Mouse (Mus musculus): Measurements from ENCODE around the gene Map3k12. TPM values are rescaled to one million over a fixed set of nuclear protein-coding genes. Genes with fewer than 3 reads are reported as not detected.

Map3k12 gene
- polyA plus RNA-seq, 1 experiment from 2014 or later, result 14.8 TPM

GRCm38 (mm10) chr15:102524892-102525485, 8.1 kb upstream of the Map3k12 start, which contains the start of gene Npff:
Gene Npff (minus strand): TSS chr15:102524942.
- ATAC-seq (ENCODE audit: low FRiP score, low TSS enrichment), result peak; percentile 47; the same call in 1 of the 2 replicates
- Histone ChIP-seq H3K27ac (ENCODE audit: low read depth, low read length) (no peak within 1 kb of the TSS), H3K4me3 (ENCODE audit: low read length) (no peak within 1 kb of the TSS), H3K4me2 (replicated peaks; ENCODE audit: low read depth, low read length) (no peak within 1 kb of the TSS), H3K9me3 (ENCODE audit: control insufficient read depth, low read length) (no peaks in the 10 kb centered on the region), H3K36me3 (ENCODE audit: control insufficient read depth, insufficient read depth, low read length) (peaks cover 64% of the 10 kb centered on the region), H3K27me3 (ENCODE audit: control insufficient read depth, insufficient read depth, low read length) (no peaks in the 10 kb centered on the region), H3K4me1 (ENCODE audit: control insufficient read depth, insufficient read depth, low read length) (0 out of 2 replicates have a peak, but pooled peaks cover 6% of the 10 kb centered on the region), H3K9ac (ENCODE audit: low read depth, low read length) (no peak within 1 kb of the TSS)
- 6% methylated on average over 3 of the region's 3 CpGs for WGBS

DNA sequence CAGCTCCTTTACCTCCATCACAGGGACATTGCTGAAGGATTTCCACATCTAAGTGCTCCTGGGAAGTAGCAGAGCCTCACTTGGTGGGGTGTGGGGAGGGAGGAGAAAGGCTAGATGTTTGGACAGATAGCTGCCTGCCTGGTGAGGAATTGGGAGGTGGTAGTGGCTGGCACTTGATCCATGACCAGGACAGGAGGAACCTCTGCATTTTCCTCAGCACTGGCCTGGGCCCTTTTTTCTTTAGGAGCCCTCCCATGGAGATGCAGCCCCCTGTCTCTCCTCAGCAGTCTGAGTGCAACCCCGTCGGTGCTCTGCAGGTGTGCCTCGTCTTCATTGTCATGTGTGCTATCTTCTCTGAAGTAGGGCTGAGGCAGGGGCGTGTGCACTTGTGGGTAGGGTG, 4.6 kb upstream of the Map3k12 start:
- H3K27me3 ChIP-seq (ENCODE audit: control insufficient read depth, insufficient read depth, low read length), result no peaks in the 10 kb centered on the region
- no peaks in the 10 kb centered on the region for H3K9me3 ChIP-seq (ENCODE audit: control insufficient read depth, low read length)
- H3K4me3 ChIP-seq (ENCODE audit: low read length), result no peak overlapping the region
- no peak overlapping the region for H3K4me2 ChIP-seq (replicated peaks; ENCODE audit: low read depth, low read length)
- WGBS, result 84% methylated on average over 4 of the region's 4 CpGs
- H3K27ac ChIP-seq (ENCODE audit: low read depth, low read length), result no peak overlapping the region
- peaks cover 41% of the 10 kb centered on the region for H3K36me3 ChIP-seq (ENCODE audit: control insufficient read depth, insufficient read depth, low read length)
- ATAC-seq (ENCODE audit: low FRiP score, low TSS enrichment), result no peak
- peaks cover 15% of the 10 kb centered on the region for H3K4me1 ChIP-seq (ENCODE audit: control insufficient read depth, insufficient read depth, low read length)
- no peak overlapping the region for H3K9ac ChIP-seq (ENCODE audit: low read depth, low read length)

DNA sequence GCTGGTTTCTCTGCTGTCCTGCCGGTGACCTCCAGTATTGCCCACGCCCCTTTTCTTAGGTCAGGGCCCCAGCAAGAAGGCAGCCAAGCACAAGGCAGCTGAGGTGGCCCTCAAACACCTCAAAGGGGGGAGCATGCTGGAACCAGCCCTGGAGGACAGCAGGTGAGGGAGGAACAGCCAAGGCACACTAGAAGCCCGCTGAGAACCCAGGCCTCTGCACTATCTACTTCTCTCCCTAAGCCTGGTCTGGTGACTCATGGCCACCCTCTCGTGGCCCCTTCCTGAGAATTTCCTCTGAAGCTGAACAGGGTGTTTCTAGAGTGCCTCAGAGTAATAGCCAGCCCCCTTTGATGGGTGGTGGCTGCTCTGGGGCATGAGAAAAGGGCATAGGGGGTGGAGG, 3.6 kb upstream of the Map3k12 start:
- WGBS, result 78% methylated on average over 4 of the region's 4 CpGs
- Histone ChIP-seq H3K4me1 (ENCODE audit: control insufficient read depth, insufficient read depth, low read length) (peaks cover 20% of the 10 kb centered on the region), H3K9me3 (ENCODE audit: control insufficient read depth, low read length) (no peaks in the 10 kb centered on the region), H3K4me3 (ENCODE audit: low read length) (no peak overlapping the region), H3K9ac (ENCODE audit: low read depth, low read length) (peak overlapping the region; percentile 42), H3K4me2 (replicated peaks; ENCODE audit: low read depth, low read length) (no peak overlapping the region), H3K27me3 (ENCODE audit: control insufficient read depth, insufficient read depth, low read length) (no peaks in the 10 kb centered on the region), H3K27ac (ENCODE audit: low read depth, low read length) (no peak overlapping the region), H3K36me3 (ENCODE audit: control insufficient read depth, insufficient read depth, low read length) (peaks cover 36% of the 10 kb centered on the region)
- ATAC-seq (ENCODE audit: low FRiP score, low TSS enrichment), result no peak

- Histone ChIP-seq H3K36me3 (ENCODE audit: control insufficient read depth, insufficient read depth, low read length) (peaks cover 33% of the 10 kb centered on the region), H3K4me1 (ENCODE audit: control insufficient read depth, insufficient read depth, low read length) (peaks cover 20% of the 10 kb centered on the region), H3K9me3 (ENCODE audit: control insufficient read depth, low read length) (no peaks in the 10 kb centered on the region), H3K27me3 (ENCODE audit: control insufficient read depth, insufficient read depth, low read length) (no peaks in the 10 kb centered on the region), H3K4me2 (replicated peaks; ENCODE audit: low read depth, low read length) (peak overlapping the region; percentile 69), H3K4me3 (ENCODE audit: low read length) (peak overlapping the region; percentile 65), H3K27ac (ENCODE audit: low read depth, low read length) (peak overlapping the region; percentile 99; the same call in 1 of the 2 replicates), H3K9ac (ENCODE audit: low read depth, low read length) (peak overlapping the region; percentile 92)
- no peak for ATAC-seq (ENCODE audit: low FRiP score, low TSS enrichment)
- 58% methylated on average over 15 of the region's 17 CpGs for WGBS
Measured at GRCm38 (mm10) chr15:102519211-102520141, 2.6 kb upstream of the Map3k12 start.

DNA sequence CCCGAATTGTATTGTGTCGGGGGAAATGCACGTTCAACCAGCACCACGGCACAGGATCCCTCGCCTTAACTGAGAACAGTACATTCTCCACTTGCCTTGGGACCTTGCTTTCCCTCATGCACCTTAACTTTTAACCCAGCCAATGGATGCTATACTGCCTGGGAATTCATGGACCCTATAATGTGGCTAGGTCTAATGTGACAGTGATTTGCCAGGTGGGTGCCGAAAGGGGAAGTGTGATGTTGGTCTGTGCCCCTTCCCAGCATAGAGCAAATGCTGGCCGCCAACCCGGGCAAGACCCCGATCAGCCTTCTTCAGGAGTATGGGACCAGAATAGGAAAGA, 2.0 kb upstream of the Map3k12 start:
- H3K4me2 ChIP-seq (replicated peaks; ENCODE audit: low read depth, low read length), result peak overlapping the region; percentile 69
- H3K36me3 ChIP-seq (ENCODE audit: control insufficient read depth, insufficient read depth, low read length), result peaks cover 28% of the 10 kb centered on the region
- ATAC-seq (ENCODE audit: low FRiP score, low TSS enrichment), result peak; percentile 5
- H3K9ac ChIP-seq (ENCODE audit: low read depth, low read length), result peak overlapping the region; percentile 92
- H3K27me3 ChIP-seq (ENCODE audit: control insufficient read depth, insufficient read depth, low read length), result no peaks in the 10 kb centered on the region
- H3K27ac ChIP-seq (ENCODE audit: low read depth, low read length), result peak overlapping the region; percentile 99
- no peaks in the 10 kb centered on the region for H3K9me3 ChIP-seq (ENCODE audit: control insufficient read depth, low read length)
- WGBS, result 15% methylated on average over 9 of the region's 9 CpGs
- peak overlapping the region; percentile 65 for H3K4me3 ChIP-seq (ENCODE audit: low read length)
- H3K4me1 ChIP-seq (ENCODE audit: control insufficient read depth, insufficient read depth, low read length), result peaks cover 20% of the 10 kb centered on the region

DNA sequence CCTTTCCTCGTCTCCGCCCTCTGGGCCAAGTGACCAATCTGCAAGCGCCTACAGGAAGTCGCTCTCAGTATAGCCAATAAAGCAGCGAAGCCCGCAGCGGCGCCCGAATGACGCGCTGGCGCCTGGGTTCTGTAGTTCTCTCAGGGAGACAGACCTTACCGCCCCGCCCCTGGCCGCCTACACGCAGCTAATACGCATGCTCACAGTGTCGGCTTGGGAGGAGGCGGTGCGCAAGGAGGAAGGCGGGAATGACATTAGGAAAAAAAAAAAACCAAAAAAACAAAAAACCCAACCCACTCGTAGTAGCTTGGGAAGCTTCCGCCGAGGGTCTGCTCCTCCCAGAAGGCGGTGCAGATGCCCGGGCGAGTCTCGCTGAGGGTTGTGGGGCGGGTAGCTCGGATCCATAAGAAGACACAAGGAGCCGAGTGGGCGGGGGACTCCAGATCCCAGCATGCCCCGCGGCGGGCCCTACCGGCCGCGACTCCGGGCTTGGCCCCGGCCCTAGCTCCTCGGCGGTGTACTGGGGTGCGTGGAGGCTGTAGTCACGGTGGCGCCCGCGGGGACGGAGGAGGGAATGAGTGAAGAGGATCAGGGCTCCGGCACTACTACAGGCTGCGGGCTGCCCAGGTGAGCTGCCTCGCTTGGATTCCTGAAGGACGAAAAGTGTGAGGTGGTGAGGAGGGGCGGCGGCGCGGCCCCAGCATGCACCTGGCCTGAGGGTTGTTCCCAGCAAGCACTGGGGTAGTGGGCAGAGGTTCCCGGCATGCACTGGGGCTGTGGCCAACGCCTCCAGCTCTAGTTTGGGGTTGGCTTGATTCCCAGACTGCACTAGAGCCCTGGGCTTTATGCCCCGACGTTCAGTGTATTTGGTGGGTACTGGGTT, 1.4 kb upstream of the Map3k12 start, which contains the start of gene Tarbp2:
TSS of gene Tarbp2 (plus strand) at position 217 of the 883 bp plus-strand sequence.
- H3K9ac ChIP-seq (ENCODE audit: low read depth, low read length), result peak within 1 kb of the TSS; percentile 92
- under 1% methylated on average over 53 of the region's 60 CpGs for WGBS
- H3K9me3 ChIP-seq (ENCODE audit: control insufficient read depth, low read length), result no peaks in the 10 kb centered on the region
- H3K4me2 ChIP-seq (replicated peaks; ENCODE audit: low read depth, low read length), result peak within 1 kb of the TSS; percentile 91
- peak within 1 kb of the TSS; percentile 99 for H3K27ac ChIP-seq (ENCODE audit: low read depth, low read length)
- peaks cover 20% of the 10 kb centered on the region for H3K4me1 ChIP-seq (ENCODE audit: control insufficient read depth, insufficient read depth, low read length)
- H3K4me3 ChIP-seq (ENCODE audit: low read length), result peak within 1 kb of the TSS; percentile 65
- peak; percentile 93 for ATAC-seq (ENCODE audit: low FRiP score, low TSS enrichment)
- H3K36me3 ChIP-seq (ENCODE audit: control insufficient read depth, insufficient read depth, low read length), result peaks cover 24% of the 10 kb centered on the region
- H3K27me3 ChIP-seq (ENCODE audit: control insufficient read depth, insufficient read depth, low read length), result no peaks in the 10 kb centered on the region

DNA sequence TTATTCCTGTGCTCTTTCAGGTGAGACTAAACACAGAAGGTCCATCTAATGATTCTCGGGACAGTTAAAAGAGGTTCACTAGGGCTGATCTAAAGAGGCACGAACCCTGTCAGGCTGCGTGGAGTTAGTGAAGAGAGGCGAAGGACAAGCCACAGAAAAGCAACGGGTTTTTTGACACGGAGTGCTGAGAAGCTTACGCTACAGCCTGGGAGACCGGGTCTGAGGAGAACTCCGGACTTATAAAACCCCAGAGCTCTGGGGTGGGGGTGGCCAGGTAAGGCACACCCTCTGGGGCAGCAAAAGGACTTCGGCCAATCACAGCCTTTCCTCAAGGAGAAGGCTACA, 739 bp upstream of the Map3k12 start:
- H3K9me3 ChIP-seq (ENCODE audit: control insufficient read depth, low read length), result no peaks in the 10 kb centered on the region
- H3K36me3 ChIP-seq (ENCODE audit: control insufficient read depth, insufficient read depth, low read length), result peaks cover 20% of the 10 kb centered on the region
- H3K27me3 ChIP-seq (ENCODE audit: control insufficient read depth, insufficient read depth, low read length), result no peaks in the 10 kb centered on the region
- H3K4me2 ChIP-seq (replicated peaks; ENCODE audit: low read depth, low read length), result peak overlapping the region; percentile 91
- peaks cover 23% of the 10 kb centered on the region for H3K4me1 ChIP-seq (ENCODE audit: control insufficient read depth, insufficient read depth, low read length)
- peak overlapping the region; percentile 58 for H3K9ac ChIP-seq (ENCODE audit: low read depth, low read length)
- H3K27ac ChIP-seq (ENCODE audit: low read depth, low read length), result peak overlapping the region; percentile 99
- WGBS, result under 1% methylated on average over 10 of the region's 10 CpGs
- peak overlapping the region; percentile 65 for H3K4me3 ChIP-seq (ENCODE audit: low read length)
- ATAC-seq (ENCODE audit: low FRiP score, low TSS enrichment), result no peak

DNA sequence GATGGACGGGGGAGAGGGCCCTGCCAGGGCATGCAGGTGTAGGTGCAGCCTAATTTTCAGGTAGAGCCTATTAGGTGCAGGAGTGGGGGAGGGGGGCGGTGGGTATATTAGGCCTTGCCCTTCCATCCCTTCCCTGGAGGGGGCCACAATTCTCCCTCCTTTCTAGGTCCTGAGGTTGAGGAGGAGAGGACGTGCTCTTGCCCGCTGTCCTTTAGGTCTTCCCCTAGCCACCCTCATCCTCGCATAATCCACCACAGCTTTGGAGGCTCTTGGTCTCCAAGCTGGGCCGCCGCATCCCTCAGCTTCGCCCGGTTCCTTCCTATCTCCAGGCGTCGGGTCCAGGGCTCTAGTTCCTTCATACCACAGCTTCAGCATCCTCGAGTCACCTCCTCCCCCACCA, 571 bp downstream of the Map3k12 start:
- Histone ChIP-seq H3K4me1 (ENCODE audit: control insufficient read depth, insufficient read depth, low read length) (peaks cover 36% of the 10 kb centered on the region), H3K4me3 (ENCODE audit: low read length) (peak overlapping the region; percentile 65), H3K4me2 (replicated peaks; ENCODE audit: low read depth, low read length) (peak overlapping the region; percentile 91), H3K27me3 (ENCODE audit: control insufficient read depth, insufficient read depth, low read length) (no peaks in the 10 kb centered on the region), H3K9ac (ENCODE audit: low read depth, low read length) (peak overlapping the region; percentile 58), H3K27ac (ENCODE audit: low read depth, low read length) (peak overlapping the region; percentile 69; the same call in 1 of the 2 replicates), H3K36me3 (ENCODE audit: control insufficient read depth, insufficient read depth, low read length) (peaks cover 9% of the 10 kb centered on the region; the same call in 1 of the 2 replicates), H3K9me3 (ENCODE audit: control insufficient read depth, low read length) (no peaks in the 10 kb centered on the region)
- 2% methylated on average over 12 of the region's 12 CpGs for WGBS
- ATAC-seq (ENCODE audit: low FRiP score, low TSS enrichment), result 0 out of 2 replicates have a peak, but pooled peaks have one; percentile 0

Measured in kidney, embryonic 14.5 days (tissue).